Mouse (Mus musculus) right cerebral cortex, postnatal 4 days (tissue): ENCODE results near the gene Fryl.

Source experiments
- DNase-seq: peaks from one replicate; pipeline ENCODE4 v3.0.0-alpha.2; 2022

The Fryl gene

DNA sequence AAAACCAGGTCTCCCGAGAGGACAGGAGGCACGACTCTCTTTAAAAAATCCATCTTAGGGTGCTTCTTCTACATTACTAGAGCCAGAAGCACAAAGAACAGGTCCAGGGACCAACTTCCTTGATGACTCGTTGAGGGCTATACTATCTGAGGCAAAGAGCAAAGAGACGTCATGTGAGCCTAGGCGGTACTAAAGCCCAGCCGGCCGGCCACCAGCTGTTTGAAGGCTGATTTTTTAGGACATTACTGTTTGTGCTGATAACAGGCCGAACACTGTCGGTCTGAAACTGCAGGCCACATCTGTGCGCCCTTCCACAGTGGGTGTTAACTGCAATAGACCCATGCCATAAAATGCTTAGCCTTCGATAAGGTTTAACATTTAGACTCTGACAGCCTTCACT is 64.7 kb downstream of the Fryl start:
- no peak for DNase-seq

DNA sequence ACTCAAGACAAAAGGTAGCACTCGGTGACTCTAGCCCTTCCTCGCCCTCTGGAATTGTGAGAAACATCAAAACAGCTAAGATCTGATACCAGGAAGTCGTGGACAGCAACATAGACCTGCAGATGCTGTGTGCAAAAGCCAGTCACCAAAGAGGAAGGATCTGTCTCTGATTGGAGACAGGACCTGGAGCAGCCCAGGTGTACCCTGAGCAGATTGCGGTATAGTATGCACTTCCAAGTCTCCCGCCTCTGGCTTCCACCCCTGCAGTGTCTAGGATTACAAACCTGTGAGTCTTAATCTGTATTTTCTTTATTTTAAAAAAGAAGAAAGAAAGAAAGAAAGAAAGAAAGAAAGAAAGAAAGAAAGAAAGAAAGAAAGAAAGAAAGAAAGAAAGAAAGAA is 66.3 kb downstream of the Fryl start:
- no peak for DNase-seq

DNA sequence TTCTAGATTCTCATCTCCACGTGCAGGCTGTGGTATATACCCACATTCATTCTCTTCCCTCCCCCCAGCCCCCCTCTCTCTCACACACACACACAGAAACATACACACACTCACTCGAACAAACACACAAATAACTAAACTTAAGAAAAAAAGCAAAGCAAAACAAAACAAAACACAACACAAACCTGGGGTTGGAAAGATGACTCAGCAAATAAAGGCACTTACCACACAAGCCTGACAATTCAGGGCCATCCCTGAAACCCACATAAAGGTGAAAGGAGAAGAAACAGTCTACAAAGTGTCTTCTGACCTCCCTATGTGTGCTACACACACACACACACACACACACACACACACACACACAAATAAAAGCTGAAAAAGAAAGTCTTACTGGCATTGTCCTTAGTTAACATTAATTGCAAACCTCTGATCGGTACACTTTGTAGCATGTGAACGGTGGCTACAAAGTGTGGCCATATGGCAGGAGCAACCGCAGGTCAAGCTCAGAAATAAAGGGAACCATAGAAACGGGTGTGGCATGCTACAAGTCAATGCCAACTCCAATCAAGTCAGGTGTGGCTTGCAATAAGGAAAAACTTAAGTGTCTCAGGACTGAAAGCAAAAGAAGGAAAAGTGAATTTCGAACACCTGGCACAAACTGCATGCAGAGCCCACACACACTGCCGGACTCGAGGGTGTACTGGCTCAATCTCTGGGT is 66.8 kb downstream of the Fryl start:
- no peak for DNase-seq

DNA sequence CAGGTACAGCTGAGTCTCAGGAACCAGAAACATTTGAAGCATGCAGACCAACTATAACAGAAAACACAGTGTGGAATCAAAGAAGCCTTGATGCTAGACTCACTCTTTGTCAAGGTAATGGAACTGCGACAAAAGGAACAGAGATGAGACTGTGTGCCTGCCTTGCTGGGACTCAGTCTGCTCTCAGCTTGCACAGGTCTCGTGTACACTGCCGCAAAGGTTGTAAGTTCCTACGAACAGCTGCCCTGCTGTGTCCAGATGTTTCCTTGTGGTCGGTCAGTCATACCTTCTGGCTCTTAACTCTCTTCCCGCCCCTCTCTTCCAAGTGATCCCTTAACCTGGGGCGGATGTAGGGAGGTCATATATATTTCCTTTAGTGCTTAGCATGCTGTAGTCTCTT is 67.8 kb downstream of the Fryl start:
- DNase-seq: no peak

DNA sequence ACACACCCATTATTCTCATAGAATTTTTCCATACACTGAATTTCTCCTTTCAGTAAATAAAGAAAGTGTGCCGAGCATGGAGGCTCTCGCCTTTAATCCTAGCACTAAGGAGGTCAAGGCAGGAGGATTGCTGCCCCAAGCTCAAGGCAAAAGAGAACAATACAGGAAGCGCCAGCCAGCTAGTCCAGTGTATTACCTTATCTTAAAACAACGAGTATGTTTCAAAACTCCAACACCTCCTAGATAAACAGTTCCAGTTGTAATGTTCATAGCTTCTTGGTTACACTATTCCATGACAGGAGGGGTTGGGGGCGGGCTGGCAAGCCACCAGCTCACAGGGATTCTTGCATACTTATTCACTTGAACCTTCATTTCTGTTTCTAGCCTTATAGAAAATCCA is 68.3 kb downstream of the Fryl start:
- no peak for DNase-seq

DNA sequence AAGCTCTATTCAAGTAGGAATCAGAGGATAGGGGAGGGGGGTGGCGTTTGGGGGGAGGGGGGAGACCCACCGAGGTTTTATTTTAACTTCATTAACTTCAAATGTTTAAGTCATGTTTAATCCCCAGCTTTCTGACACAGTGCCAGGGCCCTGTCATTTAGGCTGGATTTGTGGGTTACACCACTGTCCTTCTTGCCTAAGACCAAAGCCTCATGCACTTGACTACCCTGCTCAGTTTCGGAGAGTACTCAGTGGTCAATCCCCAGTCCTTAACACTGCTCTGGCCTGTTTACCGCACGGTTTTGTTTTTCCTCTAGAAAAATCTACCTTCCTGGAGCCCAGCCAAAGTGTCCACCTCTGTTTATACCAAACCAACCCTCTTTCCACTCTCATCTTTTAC is 69.5 kb downstream of the Fryl start:
- no peak for DNase-seq

DNA sequence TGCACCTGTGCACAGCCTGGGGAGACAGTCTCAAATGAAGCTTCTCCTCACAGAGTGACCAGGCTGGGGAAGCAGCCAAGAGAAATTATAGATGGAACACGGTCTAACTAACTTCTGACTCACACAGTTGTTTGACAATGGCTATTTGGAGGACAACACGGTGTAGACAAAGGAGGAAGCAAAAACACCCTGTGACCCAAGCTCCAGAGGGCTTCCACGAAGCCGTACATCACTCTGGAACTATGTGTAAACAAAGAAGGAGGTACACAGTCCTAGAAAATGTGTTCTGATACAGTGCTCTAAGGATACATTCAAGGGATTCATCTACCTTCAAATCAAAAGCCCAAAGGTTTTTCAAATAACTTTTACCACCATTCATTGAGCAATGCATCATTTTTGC is 71.0 kb downstream of the Fryl start:
- no peak for DNase-seq

DNA sequence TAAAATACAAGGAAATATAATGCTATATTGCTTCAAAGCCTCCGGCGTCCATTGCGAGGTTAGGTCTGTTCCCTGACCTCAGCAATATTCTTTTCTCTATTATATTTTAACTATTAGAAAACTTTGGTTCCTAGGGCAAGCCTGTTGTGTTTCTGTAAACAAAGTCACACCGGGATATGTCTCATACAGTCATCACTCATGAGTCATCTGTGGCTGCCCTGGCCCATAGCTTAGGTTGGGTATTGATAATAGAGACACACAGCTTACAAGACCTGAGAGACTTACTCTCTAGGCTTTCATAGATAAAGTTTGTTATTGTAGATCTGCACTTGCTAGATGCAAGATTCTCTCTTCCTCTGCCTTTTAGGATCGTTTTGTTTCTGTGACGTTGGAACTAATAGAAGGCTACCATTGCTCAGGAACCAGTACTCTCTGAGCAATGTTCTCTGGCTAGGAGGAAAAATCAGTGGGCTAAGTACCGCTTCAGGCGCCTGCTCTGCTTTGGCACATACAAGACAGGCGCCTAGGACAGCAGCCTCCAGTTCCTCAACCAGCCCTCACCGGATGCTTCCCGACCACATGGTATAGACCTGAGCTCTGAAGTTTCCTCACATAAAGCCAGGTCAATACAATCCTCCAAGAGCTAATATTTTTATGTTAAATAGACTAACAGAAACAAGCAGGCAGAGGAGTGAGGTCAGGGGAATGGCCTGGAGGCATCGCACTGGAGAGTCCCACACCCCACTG is 73.5 kb downstream of the Fryl start:
- no peak for DNase-seq

DNA sequence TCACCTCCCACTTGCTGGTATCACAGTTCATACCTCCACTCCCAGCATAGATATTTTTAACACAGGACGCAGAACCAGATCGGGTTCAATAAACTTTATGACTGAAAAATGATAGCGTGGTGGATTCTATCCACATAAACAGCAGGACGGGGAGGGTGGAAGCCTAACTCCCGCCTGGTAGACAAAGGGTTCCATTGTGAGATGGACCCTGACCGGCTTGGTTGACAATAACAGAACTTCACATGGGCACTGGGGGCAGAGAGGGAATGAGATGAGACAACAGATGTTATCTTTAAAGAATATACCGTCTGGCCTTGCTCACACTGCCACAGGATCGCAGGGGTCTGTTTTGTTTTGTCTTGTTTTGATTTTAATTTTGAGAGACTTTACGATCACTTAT is 74.2 kb downstream of the Fryl start:
- no peak for DNase-seq

DNA sequence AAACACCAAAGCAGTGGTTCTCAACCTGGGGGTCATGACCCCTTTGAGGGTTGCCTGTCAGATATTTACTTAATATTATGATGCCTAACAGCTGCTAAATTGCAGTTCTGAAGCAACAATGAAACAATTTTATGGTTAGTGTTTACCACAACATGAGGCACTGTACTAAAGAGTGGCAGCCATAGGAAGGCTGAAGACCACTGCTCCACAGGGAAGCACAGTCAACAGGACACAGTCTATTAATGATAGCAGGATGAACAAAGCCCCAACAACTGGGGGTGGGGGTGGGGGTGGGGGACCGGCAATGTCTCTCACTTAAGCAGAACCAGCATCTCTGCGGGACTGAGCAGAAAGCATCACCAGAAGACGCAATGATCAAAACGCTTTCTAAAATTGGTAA is 80.1 kb downstream of the Fryl start:
- DNase-seq: no peak

DNA sequence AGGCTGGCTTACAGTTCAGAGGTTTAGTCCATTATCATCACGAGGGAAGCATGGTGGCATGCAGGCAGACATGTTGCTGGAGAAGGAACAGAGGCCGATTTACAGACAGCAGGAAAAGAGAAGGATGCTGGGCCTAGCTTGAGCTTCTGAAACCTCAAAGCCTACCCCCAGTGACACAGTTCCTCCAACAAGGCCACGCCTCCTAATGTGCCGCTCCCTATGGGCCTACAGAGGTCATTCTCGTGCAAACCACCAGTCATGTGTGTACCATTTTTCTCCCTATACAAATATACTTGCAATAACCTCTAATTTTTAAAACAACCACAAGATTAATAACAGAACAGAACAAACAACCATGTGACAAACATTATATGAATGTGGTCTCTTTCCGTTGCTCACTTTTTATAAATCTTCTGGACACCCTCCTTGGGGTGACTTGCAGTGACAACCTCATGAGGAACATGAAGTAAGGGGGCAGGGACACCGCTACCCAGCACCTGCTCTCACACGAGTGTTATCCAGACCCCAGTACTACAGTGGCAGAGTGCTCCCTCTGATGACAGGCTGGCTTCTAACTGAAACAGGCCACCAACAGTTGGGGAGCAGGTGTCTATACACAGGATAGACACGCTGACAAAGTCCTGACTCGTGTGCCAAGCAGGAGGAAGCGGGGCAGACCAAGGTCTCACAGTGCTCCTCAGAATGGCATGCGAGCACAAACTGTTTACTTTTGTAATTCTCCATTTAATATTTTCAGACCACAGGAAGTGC is 80.9 kb downstream of the Fryl start:
- DNase-seq: no peak

DNA sequence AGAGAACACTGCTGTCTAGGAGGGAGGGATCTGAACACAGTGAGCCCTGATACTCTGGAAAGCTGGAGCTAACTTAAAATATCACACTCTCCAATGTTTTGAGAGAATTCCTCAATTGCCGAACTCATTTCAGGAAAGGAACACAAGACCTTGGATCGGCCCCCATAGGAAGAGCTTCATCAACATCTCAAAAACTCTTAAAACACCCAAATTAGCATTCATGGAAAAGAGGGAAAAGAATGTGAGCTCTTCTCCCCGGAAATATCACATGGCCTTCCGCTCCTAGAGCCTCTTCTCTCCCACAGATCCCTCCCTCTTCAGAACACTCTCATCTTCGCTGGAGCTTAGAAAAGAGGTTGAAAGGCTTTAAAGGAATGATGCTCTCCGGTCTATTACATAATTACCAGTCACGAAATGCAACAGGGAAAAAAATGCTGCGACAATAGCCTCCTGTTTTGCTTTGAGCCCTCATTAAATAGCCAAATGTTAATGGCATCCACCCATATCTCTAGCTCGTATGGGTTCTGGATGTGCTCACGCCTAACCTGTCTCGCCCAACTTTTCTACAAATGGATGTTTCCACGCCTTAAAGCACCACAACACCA is 84.4 kb downstream of the Fryl start:
- no peak for DNase-seq

DNA sequence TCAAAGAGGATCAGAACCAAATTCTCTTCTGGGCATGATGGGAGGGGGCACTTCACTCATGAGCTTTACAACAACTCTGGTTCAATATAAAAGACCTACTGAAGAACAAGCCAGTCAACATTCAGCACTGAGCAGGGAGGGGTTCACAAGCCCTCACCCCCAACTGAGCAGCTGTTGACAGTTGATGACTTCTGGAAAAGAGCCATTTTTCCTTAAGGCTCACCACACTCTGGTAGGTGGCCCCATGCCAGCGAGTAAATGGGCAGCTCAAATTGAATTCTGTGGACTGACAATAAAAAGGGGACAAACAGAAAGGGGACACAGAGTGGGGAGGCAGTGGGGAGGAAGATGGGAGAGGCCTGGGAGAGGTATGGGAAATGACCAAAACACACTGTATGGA is 85.2 kb downstream of the Fryl start:
- no peak for DNase-seq

DNA sequence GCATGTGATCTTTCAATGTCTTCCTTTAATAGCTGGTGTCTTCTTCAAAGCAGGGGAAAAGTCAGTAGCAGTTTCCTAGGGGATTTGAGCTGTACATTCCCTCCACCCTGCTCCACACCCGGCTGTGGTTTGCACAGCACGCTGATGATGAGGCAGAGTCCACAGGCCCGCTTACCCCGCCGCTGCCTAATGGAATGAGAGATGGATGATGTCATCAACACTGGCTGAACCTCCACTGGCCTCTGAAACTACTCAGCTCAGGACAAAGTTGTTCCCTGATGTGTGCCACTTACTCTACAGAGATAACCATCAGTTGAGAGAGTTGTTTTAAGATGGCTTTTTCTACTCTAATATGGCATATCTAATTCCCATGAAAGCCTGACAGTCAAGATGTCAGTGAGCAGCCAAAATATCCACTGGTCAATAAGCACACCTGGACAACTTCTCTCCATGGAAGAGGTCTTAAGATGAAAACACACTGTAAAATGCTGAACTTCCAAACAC is 87.6 kb downstream of the Fryl start:
- DNase-seq: no peak

DNA sequence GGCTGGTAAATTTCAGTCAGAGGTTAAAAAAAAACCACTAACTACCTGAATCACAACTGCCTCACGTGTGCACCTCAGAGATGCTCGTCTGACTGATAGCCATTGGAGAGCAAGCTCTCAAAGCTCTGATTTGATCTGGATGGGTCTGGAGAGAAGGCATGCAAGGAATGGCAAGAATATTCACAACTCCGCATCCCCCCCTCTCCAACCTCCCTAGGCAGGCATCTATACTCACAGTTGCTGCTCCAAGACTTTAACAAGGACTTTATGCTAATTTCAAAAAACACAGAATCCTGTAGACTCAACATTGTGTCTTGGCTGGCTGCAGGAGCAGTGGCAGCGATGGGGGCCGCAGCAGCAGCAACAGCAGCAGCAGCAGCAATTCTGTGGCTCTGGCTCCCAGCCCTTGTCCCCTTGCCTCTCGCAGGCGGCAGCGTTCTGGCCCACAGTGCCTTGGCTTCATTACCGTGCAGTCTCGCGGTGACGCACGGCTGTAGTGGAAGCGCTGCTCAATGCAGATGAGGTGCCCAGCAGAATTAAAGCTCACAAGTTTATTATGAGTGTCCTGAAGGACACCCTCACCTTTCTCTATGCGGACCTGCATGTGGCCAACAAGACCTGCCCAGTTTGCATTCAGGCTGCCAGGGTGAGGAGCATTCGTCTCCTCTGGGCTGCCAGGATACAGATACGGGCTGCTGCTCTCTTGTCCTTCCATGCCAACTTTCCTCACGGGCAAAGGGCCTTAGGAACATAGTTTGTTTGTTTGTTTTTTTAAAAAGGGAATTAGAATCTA is 88.2 kb downstream of the Fryl start:
- peak; percentile 42 for DNase-seq

DNA sequence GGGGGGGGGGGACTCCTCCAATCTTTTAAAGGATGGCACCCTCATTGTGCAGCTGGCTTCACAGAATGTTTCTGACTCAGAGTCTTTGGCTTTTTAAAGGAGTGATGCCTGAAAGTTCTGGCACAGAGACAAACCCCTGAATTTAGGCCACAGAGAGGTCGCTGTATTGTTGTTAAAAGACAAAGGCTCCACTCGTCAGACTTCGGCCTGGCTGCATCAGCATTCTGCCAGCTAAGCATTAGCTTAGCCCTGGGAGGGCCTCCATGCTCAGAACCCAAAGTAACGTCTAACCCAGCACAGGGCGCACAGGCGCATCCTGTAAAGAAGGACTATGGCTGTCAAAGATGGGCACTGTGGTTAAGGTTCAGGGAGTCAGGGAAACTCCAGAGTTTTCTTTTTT is 92.4 kb downstream of the Fryl start:
- no peak for DNase-seq

DNA sequence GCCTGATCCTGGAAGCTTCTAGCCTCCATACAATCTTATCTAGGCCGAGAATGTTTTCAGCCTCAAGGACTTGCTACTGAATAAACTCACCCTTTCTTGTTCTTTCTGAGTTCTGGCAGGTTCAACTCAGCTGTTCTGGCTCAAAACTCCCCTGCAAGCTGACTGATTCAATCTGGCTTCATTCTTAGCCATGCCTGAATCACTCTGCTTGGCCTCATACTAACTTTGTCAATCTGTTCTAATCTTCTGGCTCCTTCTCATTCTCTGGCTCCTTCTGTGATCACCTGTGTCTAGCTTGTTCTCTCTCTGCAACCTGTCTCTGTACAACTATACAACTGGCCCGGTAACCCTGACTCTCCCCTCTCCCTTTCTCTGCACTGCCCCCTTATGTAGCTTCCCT is 93.9 kb downstream of the Fryl start:
- no peak for DNase-seq

DNA sequence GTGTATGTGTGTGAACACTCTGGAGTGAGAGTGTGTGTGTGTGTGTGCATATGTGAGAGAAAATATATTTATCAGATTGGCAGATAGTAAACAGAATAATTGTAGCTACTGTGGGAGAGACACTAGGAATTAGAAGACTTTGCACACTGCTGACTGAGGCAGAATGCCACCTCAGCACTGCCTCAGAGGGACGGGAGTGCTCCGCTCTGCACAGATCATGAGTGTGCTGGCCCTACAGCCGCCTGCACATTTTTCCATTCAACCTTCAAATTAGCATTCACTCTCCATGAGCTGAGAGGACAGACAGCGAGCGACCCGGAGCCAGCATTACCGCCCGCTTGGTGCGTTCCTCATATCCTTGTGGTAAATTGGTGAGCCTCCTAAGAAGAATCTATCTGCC is 96.0 kb downstream of the Fryl start:
- no peak for DNase-seq

DNA sequence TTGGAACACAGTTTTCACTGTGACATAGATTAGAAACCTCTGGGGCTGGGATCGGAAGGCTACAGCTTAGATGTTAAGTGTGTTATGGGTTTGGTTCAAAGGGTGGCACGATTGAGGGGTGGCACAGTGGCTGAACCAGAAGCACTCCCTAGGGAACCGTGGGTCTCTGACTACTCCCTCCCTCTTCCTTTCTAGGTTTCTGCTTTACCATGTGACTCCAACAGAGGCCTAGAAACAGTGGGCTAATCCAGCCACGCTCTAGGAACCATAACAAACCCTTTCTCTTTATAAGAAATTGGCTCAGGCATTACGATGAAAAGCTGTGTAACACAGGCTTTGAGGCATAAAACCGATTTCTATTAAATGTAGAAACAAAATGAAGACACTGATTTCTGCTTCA is 98.9 kb downstream of the Fryl start:
- no peak for DNase-seq

DNA sequence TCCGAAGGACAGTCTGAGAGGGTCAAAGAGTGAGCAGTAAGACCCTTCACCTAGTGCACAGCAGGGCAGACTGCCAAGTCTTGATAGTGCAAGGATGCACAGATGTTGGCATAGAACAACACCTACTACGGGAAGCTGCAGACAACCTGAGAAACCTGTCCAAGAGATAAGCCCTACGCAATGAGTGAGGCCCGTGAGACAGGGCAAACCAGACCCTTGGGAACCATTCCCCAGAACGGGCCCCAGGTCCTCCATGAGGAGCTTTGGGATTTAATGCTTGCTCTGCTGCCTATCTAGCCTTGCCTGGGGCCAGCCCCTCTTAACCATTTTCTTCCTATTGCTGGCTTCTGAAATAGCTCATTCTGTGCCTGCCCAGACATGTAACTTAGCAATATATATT is 99.4 kb downstream of the Fryl start:
- no peak for DNase-seq

DNA sequence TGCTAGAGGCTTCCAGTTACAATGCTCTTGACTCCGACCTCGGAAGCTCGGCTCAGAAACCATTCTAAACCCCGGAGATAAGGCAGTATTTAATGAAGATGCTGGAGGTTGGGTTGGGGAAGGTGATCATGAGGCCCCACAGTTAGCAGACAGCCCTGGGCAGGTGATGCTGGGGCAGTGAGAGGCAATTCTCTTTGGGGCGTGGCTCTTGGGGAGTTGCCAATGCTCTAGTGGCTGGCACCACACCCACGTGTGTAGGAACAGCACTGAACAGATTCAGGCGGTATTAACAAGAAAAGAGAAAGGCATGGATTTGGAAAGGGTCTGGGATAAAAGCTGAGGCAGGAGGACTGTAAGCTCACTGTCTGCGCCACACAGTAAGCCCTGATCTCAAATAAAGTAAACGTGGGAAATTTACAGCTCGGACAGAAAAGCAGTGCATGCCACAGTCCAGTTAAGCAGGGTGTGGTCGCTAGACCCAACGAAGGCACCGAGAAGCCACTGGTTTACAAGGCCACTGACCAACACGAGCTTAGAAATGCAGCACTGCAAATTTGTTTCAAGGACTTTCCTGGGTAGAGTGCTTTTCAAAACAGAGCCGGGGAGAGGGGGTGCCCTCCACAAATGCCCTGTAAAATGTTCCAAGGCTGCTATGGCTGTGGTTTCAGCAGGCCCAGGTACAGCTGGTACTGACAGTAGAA is 100.0 kb downstream of the Fryl start:
- DNase-seq: no peak
